Mouse (Mus musculus) stomach, postnatal 0 days (tissue): ENCODE data around the gene Dab1.

Source experiments
- CTCF ChIP-seq: IDR thresholded peaks from 2 replicates; pipeline ENCODE4 v1.5.1; 2016; ENCODE audit warnings: antibody characterized with exemption, low read depth, mild to moderate bottlenecking, moderate library complexity
- EP300 ChIP-seq: optimal IDR thresholded peaks from 2 replicates; pipeline ENCODE3; 2016; ENCODE audit warnings: antibody characterized with exemption

DNA sequence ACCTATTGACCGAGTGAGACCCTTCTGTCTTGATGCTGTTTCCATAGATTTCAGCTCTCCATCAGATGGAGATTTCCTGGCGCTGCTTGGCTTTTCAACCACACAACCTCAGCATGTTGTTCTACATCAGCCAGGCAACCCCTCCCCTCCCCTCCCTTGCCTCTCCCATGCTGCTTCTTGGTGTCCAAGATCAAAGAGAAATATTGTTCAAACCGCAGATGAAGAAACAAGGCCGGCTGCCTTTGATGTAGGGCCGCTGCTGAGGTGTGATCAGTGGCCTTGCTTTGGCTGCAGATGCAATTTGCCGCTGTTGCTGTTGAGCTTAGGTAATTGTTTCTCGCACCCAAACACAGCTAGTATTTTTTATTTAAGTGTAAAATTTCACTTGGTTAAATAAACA lies 135.4 kb downstream of the Dab1 start:
- no peak for TF ChIP-seq CTCF
- no peak for TF ChIP-seq EP300
